Mouse (Mus musculus): ENCODE data around the gene Gm10190.
A peak's percentile ranks its signal among the peaks of the same experiment; 100 is the strongest.
"Not testable (repeated sequence)": the region's sequence is repeated elsewhere in the genome, so short reads cannot be mapped to it uniquely, and the experiment has no call there.

Gm10190 gene

DNA sequence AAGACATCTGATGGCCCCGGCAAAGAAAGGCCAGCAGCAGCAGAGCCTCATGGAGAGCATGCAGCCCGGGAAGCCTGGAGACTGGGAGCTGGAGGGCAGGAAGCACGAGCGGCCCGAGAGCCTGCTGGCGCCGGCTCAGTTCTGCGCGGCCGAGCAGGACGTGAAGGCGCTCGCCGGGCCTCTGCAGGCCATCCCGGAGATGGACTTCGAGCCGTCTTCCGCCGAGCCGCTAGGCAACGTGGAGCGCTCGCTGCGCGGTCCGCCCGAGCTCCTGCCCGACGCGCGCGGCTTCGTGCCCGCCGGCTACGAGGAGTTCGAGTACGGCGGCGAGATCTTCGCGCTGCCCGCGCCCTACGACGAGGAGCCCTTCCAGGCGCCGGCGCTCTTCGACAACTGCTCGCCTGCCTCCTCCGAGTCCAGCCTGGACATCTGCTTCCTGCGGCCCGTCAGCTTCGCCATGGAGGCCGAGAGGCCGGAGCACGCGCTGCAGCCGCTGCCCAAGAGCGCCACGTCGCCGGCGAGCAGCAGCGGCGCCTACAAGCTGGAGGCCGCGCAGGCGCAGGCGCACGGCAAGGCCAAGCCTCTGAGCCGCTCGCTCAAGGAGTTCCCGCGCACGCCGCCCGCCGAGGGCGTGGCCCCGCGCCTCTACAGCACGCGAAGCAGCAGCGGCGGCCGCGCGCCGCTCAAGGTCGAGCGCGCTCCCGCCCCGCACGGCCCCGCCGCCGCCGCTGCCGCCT lies at the start of gene Gm10190:
TSS of gene Gm10190 (minus strand) at position 553 of the 737 bp plus-strand sequence.
- peak; percentile 83 to 86 for DNase-seq (ENCODE audit: low spot score in 2 of 2)

DNA sequence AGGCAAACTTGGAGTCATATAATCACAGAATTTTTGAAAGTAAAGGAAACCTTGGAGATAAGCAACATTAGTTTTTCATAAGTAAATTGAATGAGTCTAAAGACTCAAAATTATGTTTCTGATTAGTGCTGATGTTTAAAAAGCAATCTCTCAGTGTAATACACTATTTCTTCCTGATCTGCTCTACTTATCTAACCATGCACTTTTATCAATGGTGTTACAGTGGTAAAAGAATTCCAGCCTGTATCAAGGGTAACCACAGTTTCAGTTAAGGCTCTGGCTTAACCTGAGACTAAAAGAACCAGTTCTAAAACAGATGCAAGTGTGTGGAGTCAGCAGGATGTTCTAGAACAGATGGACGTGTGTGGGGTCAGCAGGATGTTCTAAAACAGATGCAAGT lies 47.7 kb upstream of the Gm10190 start:
- no peak for DNase-seq (ENCODE audit: low spot score in 2 of 2)

DNA sequence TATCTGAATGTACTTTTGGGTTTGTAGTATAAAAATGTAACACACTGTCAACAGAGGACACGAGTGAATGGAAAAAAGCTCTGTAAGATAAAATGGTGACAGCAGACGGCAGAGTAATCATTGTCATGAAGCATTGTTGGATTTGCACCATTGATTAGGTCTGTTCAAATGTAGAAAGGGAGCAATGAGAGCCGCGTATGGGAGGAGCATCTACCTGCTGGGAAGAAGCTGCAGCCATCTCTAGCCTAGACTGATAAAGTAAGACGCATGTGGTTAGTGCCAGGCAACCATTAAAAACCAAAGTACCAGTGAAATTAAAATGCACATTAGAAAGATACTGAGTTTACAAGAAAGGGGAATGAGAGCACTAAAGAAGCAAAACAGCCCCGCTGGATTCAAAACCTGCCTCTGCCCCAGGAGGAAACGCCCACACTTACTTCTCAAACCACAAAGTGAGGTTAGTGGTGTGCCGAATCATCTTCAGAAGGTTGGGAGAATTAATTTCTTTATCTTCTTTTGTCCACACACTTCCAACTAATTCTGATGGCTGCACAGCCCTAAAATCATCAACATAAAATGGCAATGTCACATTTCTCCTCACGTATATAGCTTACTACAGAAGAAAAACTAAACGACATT lies 45.4 kb upstream of the Gm10190 start:
- no peak for DNase-seq (ENCODE audit: low spot score in 2 of 2)

DNA sequence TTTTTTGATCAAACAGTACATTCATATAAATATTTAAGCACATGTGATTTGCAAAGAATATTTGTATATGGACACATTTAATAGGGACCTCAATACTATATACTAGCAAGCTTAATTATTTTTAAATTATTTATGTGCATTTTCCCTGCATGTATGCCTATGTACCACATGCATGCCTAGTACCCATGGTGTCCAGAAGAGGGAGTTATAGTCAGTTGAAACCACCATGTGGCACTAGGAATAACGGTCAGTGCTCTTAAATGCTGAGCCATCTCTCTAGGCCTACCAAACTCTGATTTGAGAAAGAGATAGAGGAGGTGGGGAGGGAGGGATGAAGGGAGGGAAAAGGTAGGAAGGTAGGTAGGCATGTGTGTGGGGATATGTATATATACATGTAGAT lies 37.8 kb upstream of the Gm10190 start:
- no peak for DNase-seq (ENCODE audit: low spot score in 2 of 2)

DNA sequence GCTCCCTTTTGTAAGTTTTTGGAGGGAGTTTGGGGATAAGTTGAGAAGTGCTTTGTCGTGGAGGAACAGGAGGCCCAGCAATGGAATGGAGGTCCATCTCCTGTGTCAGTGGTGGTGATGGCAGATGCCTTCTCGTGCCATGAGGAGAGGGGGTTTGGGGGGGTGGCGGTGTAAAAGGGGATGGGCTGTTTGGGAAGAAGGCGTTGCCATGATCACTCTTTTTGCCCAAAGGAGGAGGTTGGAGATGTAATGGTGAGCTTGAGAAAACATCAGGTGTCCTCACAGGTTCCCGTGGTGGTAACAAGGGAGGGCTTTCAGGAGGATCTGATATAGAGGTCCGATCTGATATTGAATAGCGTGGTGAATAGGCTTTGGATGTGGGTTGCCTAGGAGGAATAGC lies 24.9 kb upstream of the Gm10190 start:
- DNase-seq (ENCODE audit: low spot score in 2 of 2) = no peak

DNA sequence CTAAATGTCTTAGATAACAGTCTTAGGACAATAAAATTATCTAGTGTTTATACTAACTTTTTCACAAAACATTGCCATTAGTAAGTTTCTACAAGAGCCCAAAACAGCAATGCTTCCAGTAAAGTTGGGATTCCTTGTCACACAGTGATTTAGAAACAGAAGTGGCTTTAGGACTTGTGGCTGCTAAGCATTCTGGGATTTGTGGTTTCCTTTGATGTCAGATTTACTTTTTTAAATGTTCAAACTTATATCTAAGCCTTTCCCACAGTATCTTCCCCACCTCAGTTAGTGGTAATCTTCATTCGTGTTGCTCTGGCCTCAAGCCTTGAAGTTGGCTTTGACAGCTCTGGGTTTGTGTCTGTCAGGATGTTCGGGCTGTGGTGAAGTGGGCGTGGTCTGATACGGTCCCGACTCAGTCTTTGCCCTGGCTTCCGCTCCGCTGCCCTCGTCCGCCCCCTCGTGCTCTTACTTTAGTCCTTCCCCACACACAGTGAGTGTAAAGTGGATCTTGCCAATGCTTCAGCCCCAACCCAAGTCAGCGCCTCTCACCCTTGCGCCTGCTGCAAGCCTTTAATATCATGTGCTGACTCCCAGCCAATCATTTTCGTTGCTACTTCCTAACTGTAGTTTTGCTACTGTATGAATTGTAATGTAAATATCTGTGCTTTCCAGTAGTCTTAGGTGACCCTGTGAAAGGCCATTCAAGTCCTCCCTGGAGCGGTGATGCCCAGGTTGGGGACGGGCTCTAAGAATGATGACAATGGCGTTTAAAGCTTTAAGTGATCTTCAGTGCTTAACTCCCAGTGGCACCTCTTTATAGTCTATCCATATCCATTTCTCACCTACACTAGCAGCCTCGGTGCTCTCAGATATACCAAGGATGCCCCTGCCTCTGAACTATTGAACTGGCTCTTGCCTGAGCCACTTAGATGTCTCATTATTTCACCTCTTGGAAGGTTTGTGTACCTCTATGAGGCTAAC lies 18.4 kb upstream of the Gm10190 start:
- peak in 1 of 2 experiments; percentile 30 for DNase-seq (ENCODE audit: low spot score in 2 of 2)

DNA sequence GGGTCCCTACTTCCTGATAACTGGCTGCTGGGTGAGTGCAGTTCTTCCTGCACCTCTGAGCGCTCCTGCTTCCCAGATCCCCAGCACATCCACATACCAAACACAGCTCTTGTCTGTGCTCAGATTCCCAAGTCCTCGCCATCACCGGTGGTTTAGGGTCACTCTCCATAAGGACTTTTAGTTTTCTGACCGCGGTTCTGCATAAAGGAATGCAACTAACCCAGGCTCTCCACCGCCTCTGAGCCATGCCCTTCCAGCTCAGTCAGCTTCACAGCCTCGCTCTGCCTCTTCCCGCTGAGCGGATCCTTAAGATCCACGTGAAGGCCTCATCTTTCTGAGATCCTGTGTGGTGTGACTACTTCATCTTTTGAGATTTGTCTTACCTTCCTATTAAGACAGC lies 16.7 kb upstream of the Gm10190 start:
- DNase-seq (ENCODE audit: low spot score in 2 of 2) = no peak

DNA sequence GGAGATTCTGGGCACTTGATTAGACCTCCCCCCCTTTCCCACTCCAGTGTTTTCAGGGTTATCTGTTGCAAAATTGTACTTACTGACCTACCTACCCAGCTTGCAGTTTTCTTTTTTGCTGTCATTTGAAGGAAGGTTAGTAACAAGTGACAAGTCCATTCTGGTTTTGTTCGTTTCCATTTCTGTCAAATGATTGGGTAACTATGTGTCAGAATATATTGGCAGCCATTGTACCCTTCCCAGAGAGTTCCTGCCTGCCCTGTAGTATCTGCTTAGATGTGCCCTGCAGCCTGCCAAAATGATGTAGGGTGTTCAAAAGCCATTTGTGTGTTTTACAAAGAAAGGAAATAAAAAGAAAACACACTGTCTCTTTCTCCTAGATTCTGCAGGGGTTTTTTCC lies 12.3 kb upstream of the Gm10190 start:
- no peak for DNase-seq (ENCODE audit: low spot score in 2 of 2)

DNA sequence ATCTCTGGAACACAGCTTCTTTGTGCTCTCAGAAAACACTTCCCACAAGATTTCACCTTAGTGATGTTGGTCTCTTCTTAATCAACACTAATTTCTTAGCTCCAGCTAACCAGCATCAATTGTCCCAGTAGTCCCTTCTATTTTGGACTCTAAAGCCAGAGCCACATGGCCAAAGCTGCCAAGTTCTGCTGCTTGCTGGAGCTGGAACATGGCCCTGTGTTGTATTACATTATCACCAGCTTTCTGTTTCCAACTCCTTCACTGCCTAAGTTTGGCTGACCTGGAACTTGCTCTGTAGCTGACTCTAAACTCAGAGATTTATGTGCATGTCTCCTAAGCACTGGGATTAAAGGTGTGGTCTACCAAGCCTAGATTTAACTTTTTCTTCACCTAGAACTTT lies 5.0 kb upstream of the Gm10190 start:
- DNase-seq (ENCODE audit: low spot score in 2 of 2) = not testable (repeated sequence)

DNA sequence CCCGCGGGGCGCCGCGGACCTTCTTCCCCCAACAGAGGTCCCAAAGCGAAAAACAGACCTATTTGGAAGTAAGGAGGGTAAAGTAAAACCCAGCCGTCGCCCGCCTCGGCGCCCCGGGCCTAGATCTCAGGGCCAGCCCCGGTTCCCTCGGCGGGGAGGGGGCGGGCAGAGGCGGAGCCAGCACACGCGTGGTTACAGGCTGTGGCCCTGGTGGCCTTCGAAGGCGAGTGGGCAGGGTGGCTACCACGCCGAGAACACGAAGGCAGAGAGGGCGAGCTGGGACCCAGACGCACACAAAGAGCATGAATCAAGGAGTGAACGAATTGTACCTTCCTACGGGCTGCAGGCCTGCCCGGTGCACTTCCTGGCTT lies 370 bp upstream of the Gm10190 start:
- DNase-seq (ENCODE audit: low spot score in 2 of 2) = no peak

DNA sequence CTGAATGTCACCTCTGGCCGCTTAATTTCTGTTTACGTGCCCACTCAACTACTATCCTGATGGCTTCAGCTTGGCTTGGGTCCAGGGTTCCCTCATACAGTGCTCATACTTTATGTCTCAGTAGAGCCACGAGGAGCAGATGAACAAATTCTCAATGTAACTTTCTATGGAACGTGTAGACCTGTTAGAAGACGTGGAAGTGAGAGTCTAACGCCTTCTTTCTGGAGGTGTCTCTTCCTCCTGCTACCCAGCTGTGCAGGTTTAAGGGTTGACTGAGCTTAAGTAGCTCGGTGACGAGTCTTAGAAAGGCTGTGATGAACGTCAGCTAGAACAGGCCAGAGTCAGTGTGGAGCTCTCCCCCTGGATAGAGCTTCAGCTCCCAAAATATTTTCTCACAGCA lies 4.7 kb downstream of the Gm10190 start:
- no peak for DNase-seq (ENCODE audit: low spot score in 2 of 2)

DNA sequence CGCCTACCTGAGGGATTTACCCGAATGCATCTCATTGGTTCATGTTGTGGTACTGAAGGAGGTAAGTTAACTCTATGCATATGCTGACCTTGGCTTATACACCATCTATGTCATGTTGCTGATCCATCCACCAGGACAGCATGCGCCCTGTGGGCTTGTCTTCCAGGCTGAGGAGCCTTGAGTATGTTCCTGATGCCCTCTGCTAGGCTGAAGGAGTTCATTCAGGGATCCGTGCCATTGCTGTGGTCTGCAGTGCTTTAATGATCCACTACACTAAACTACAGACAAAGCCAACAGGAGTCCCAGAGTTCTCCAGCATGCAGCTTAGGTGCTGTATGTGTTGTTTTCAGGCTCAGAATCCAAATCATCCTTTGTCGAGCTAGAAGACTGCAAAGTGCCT lies 6.1 kb downstream of the Gm10190 start:
- no peak for DNase-seq (ENCODE audit: low spot score in 2 of 2)

DNA sequence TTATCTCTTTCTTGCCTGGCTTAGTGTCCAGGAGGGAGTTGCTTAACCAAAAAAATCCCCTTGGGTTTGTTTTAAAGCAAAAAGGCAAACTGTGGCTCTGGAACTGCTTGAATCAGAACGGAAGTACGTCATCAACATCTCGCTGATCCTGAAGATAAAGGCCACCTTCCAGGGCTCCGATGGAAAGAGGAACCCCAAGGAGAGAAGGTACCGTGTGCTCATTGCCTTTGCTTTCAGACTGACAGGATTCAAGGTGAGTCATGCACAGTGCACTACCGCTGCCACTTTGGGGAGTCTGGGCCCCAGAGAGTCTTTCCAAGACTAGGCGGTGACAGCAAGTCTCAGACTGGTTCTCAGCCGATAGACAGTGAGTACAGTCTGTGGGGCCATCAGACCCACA lies 13.1 kb downstream of the Gm10190 start:
- DNase-seq (ENCODE audit: low spot score in 2 of 2) = no peak

DNA sequence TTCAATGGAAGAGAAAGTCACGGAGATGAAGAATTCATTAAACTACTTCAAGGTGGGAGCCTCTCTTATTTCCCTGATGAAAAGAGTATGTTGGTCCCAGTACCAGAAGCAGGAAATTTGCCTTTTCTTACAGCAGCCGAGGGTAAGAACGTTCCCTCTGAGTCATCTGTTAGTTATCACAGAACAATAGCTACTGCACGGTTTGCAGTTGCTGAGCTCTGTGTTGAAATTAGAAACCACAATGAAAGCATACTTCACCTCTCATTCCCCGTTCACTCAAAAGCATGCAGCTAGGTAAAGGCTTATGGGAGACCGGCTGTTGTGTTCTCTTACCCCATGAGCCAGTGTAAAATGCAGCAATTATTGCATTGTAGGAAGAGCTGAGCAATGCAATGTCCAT lies 26.1 kb downstream of the Gm10190 start:
- DNase-seq (ENCODE audit: low spot score in 2 of 2) = no peak

DNA sequence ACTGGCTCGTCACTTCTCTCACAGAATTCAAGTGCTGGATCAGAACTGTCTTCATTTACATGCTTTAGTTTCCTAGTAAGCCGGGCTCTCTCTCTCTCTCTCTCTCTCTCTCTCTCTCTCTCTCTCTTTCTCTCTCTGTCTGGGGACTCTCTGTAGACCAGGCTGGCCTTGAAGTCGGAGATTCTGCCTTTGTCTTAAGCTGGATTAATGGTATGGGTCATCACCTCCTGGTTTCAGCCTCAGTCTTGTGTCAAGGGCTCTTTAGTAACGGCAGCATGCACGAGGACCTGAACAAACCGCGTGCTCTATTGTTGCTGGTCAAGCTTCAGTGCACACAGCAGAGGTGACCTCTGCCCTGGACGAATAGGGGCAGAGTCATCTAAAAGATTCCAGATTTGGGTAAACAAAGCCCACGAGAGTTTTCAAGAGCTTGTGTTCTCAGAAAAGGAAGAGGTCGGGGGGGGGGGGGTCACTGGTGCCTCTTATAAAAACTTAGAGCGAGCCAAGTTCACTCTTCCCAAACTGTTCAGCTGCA lies 26.7 kb downstream of the Gm10190 start:
- DNase-seq (ENCODE audit: low spot score in 2 of 2) = no peak

DNA sequence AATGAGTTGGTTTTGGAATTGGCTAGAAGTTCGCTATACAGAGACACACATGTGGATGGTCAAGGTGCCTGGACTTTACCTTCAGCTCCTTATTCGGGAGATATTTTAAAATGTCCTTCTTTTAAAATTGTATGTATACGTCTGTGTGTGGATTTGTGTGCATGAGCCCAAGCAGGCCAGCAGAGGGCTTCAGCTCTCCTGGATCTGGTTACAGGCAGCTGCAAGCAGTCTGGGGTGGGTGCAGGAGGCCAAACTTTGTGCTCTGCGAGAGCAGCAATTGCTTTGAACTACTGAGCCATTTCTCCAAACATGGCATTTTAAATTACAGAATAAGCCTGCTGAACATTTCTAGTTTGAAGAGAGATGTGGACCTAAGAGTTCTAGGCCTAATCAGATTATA lies 28.1 kb downstream of the Gm10190 start:
- no peak for DNase-seq (ENCODE audit: low spot score in 2 of 2)

DNA sequence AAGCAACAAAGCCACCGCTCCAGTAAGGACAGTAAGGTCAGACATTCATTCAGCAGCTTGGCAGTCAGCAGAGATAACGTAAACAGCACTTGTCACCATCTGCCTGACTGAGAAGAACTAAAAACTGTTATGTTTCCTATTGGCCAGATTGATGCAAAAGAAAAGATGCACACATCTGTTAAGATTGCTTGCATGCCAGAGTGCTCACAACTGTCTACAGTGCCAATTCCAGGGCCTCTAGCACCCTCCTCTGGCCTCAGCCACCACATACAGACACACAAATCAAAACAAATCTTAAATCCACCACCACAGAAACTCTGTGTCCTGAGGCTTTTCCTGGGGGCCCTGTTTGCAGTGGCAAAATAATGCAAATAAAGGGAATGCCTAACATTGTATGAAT lies 41.0 kb downstream of the Gm10190 start:
- no peak for DNase-seq (ENCODE audit: low spot score in 2 of 2)

DNA sequence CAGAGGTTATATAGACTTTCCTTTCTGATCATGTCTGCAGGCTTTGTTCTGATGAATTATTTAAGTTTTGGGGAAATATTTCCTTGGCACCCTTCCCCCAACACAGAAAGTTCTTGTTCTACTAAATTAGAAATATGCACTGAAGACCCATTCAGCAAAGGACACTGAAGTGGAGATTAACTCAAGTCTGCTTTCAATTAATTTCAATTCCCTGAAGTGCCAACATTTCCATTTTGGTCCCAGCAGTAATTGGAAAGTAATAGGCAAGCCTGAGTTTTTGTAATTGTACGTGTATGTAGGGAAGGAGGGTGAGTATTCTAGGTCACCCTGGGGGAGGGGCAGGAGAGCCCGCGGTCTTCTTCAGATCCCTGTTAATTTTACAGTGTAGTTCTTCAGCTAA lies 46.9 kb downstream of the Gm10190 start:
- no peak for DNase-seq (ENCODE audit: low spot score in 2 of 2)

DNA sequence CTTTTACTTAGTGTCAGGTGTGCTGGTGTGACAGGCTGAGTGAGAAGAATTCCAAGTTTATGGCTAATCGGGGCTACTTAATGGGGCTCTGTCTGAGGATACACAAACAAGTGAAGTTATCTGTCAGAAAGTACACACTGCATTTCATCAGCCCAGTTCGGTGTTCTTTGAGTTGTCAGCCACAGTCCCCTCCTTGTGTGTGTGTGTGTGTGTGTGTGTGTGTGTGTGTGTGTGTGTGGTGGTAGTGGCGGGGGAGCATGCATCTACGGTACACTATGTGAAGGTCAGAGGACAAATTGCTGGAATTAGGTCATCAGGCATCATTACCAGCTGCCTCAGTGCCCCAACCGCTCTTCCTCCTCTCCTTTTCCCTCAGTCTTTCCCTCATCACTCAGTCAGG lies 47.9 kb downstream of the Gm10190 start:
- no peak for DNase-seq (ENCODE audit: low spot score in 2 of 2)

DNA sequence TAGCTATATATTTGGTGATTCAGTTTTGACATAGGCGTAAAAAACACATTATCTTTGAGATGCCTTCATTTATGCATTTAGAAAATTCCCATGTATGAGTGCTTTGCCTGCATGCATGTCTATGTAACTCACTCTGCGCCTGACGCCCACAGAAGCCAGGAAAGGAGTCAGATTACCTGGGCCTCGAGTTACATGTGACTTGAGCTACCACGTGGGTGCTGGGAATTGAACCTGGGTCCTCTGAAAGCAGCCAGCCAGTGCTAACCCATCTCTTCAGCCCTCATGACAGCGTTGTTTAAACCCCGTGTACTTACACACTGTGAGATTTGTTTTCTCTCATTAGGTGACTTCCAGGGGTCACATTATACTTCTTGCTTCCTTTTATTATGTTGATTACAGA lies 48.8 kb downstream of the Gm10190 start:
- DNase-seq (ENCODE audit: low spot score in 2 of 2) = no peak

DNA sequence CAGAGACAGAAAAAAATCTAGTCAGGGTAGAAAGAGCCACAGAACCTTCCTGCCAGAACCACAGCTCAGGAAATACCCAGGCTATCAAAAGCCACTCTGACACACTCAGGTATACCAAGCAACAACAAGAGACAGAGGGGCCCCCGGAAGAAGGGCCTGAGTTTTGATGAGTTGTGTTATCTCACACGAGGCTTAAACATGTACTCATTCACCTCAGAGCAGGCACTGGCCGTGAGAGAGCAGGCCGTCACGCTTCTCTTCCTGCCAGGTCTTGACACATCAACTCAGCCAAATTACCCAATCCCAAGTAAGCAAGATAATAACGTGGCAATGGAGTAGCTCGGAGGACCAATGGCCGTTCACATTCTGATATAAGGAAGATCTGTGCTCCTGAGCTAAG lies 49.7 kb downstream of the Gm10190 start:
- DNase-seq (ENCODE audit: low spot score in 2 of 2) = no peak

Measured in frontal cortex, postnatal 10 days (tissue).